Mouse (Mus musculus): ENCODE data around the gene Kptn.

Gene Kptn

DNA sequence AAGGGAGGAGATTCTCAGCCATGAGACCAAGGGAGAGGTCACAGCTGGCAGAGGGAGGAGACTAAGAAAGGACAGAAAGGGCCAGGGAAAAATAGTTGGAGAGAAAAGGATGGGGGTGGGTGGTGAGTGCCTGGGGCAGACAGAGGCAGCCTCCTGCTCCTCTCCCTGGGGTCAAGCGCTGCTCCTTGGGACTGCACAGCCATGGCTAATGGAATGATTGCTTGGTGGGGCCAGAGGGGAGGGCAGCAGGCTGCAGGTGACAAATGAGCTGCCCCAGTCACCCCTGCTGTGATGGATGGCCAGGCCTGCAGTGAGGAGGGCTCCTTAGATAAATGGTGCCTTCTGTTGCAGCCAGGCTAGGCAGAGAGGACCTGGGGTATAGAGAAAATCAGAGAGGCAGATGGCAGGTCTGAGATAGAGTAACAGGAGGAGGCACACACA, 52.5 kb downstream of the Kptn start:
- Histone ChIP-seq H3K36me3 (ENCODE audit: control insufficient read depth, insufficient read depth, low read length, poor library complexity, severe bottlenecking) (no peaks in the 10 kb centered on the region), H3K27me3 (ENCODE audit: control insufficient read depth, insufficient read depth, low read length, poor library complexity, severe bottlenecking) (no peaks in the 10 kb centered on the region)
- DNase-seq (ENCODE audit: low read depth, low spot score) = no peak

DNA sequence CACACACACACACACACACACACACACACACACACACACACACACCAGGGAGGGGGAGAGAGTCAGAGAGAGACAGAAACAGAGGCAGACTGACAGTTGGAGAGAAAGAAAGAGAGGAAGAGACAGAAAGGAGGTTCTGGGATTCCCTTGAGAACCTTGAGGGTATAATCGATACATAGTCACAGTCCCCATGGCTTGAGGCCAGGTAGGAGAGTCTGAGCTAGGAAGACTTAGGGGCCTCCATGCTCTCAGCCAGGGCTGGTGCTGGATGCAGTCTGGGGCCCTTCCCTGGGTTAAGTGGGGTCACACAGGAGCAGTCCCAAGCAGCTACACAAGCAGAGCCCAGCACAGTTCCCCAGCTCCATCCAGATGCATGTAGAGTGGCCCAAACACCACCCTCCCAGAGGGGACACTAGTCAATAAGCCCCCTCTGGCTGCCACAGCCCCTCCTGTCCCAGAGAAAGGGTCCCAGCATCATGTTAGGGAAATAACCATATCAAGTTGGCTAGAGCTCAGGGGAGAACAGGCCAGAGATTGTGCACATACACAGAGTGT, 53.0 kb downstream of the Kptn start:
- Histone ChIP-seq H3K27me3 (ENCODE audit: control insufficient read depth, insufficient read depth, low read length, poor library complexity, severe bottlenecking) (no peaks in the 10 kb centered on the region), H3K36me3 (ENCODE audit: control insufficient read depth, insufficient read depth, low read length, poor library complexity, severe bottlenecking) (no peaks in the 10 kb centered on the region)
- no peak for DNase-seq (ENCODE audit: low read depth, low spot score)

DNA sequence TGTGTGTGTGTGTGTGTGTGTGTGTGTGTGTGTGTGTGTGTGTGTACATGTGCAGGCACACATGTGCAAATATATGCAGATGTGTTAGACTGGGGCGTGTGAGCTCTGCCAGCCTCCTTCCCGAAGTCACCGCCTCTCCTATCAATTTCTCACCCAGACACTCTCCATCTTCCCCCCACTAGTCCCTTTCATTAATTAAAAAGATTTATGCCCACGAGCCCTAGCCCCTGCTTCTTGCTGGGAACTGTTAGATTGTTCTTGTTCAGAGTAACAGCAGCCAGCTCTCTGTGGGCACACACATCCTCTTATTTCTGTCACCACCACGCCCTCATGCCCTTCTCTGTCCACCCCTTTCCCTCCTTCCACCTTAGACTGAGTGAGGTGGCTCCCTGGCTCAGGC, 53.5 kb downstream of the Kptn start:
- Histone ChIP-seq H3K27me3 (ENCODE audit: control insufficient read depth, insufficient read depth, low read length, poor library complexity, severe bottlenecking) (no peaks in the 10 kb centered on the region), H3K36me3 (ENCODE audit: control insufficient read depth, insufficient read depth, low read length, poor library complexity, severe bottlenecking) (no peaks in the 10 kb centered on the region)
- no peak for DNase-seq (ENCODE audit: low read depth, low spot score)

DNA sequence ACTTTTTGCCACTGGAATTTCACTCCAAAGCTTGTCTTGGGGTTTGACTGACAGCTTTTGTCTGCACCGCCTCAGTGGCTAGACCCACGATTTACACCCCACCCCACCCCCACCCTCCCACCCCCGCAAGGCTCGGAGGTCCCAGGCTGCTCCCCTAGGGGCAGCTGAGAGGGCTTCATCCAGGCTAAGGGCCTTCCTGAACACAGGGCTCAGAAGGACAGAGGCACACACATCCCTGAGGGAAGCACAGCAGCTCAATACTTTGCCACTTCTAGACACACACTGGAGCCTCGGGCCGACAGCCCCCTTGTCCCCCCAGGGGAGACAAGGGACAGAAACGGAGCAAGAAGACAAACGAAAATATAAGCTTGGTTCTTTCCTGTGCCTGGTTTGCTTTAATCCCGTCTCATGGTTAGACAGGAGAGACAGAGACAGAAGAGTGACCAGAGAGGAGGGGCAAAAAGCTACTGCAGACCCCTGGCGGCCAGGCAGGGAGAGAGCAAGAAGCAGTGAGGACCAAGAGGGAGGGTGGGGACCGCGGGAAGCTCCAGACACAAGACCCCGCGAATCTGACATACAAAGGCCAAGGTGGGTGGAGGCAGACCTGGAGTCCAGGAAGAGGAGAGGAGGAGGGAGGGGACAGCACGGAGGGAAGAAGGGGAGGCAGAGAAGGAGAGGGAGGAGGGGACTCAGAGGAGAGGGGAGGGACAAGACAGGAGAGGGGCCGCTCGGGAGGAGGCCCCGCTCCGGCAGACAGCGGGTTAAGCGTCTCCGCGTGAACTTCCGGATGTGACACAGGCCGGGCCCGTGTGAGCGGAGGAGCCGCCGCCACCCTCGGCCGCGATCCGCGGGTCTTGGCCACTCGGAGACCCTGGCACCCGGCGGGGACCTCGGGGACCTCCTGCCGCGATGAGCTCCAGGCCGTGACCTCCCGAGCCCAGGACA, 55.2 kb downstream of the Kptn start, which contains the start of gene Meis3:
Gene Meis3 (plus strand): TSS at position 494 of the 945 bp plus-strand sequence.
- H3K36me3 ChIP-seq (ENCODE audit: control insufficient read depth, insufficient read depth, low read length, poor library complexity, severe bottlenecking) = no peaks in the 10 kb centered on the region
- DNase-seq (ENCODE audit: low read depth, low spot score) = peak; percentile 50
- H3K27me3 ChIP-seq (ENCODE audit: control insufficient read depth, insufficient read depth, low read length, poor library complexity, severe bottlenecking) = no peaks in the 10 kb centered on the region

DNA sequence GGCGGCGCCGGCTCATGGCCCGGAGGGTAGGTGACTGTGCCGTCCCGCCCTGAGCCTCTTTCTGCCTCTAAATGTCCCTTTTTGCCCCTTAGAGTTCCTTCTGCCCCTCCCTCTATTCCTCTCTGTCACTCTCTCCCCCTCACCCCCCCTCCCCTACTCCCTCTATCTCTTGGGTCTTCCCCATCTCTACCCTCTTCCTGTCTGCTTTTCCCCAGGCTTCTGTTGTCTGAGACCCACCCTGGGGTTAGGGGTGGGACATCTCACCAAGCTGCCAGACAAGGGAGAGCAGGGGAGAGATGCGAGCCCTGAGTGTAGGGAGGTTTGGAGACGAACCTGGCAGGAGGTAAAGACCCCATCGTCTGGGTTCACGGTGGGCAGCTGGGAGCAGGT, 55.8 kb downstream of the Kptn start:
- DNase-seq (ENCODE audit: low read depth, low spot score) = no peak
- Histone ChIP-seq H3K36me3 (ENCODE audit: control insufficient read depth, insufficient read depth, low read length, poor library complexity, severe bottlenecking) (no peaks in the 10 kb centered on the region), H3K27me3 (ENCODE audit: control insufficient read depth, insufficient read depth, low read length, poor library complexity, severe bottlenecking) (no peaks in the 10 kb centered on the region)

Data from splenic B cell, adult 2 months (primary cell).